Mouse (Mus musculus): ENCODE results near the gene Fam98a.

GRCm38 (mm10) chr17:75506097-75506675 is 45.6 kb downstream of the Fam98a start:
- TF ChIP-seq CTCF (IDR thresholded peaks at IDR 0.05; ENCODE audit: borderline replicate concordance, insufficient read depth, low read length) = no peak
- no peak for TF ChIP-seq POLR2A (IDR thresholded peaks at IDR 0.05; ENCODE audit: low read depth, low read length)
